Mouse (Mus musculus): Measurements from ENCODE around the gene Smtnl2. TPM values are rescaled to one million over a fixed set of nuclear protein-coding genes. Genes with fewer than 3 reads are reported as not detected.

The Smtnl2 gene
- total RNA-seq, 2 experiments from 2014 or later, result 0.96 to 1.4 TPM

- DNase-seq (ENCODE audit: low spot score in 2 of 2), result no peak
- intact Hi-C loops (cut with DNase I), result loop anchor here (5.0 kb wide), 2 partner anchors 117 to 223 kb away; no protein-coding TSS in a partner anchor
Observed at GRCm38 (mm10) chr11:72339716-72340115, 71.8 kb downstream of the Smtnl2 start.

Small RNAs within 50 kb of the gene (microRNA-seq; reads per million reads assigned to microRNA genes)
- gene Mir6338, result 0 reads per million in 2 experiments

Other genes with a start within 250 kb of the Smtnl2 start
- gene Gm43951, start 204.9 kb downstream of the Smtnl2 start, total RNA-seq (2021), result 10 to 100 TPM; 11.9 to 13.5 TPM
- gene 4933427D14Rik, start 204.3 kb downstream of the Smtnl2 start, total RNA-seq (2021), result 10 to 100 TPM; 29.7 to 30.1 TPM
- gene Txndc17, start 204.2 kb downstream of the Smtnl2 start, total RNA-seq (2021), result 10 to 100 TPM; 30.6 to 32.3 TPM
- gene Med31, start 196.1 kb downstream of the Smtnl2 start, total RNA-seq (2021), result 10 to 100 TPM; 12.1 to 15.9 TPM
- gene Slc13a5, start 144.5 kb downstream of the Smtnl2 start, total RNA-seq (2021), result 10 to 100 TPM; 18.0 to 19.6 TPM
- 1 to 10 TPM; 3.9 TPM for gene Xaf1, start 110.1 kb downstream of the Smtnl2 start, total RNA-seq (2021)
- gene Fbxo39, start 97.3 kb downstream of the Smtnl2 start, total RNA-seq (2021), result not detected
- gene Tekt1, start 49.3 kb downstream of the Smtnl2 start, total RNA-seq (2021), result 1 to 10 TPM; 2.1 to 2.6 TPM
- gene Ggt6, start 23.8 kb upstream of the Smtnl2 start, total RNA-seq (2021), result not detected
- gene Mybbp1a, start 29.6 kb upstream of the Smtnl2 start, total RNA-seq (2021), result 10 to 100 TPM; 49.4 to 54.6 TPM
- 10 to 100 TPM; 58.0 to 58.3 TPM for gene Spns2, start 78.2 kb upstream of the Smtnl2 start, total RNA-seq (2021)
- under 1 TPM; 0.25 to 0.34 TPM for gene Spns3, start 138.8 kb upstream of the Smtnl2 start, total RNA-seq (2021)
- gene Ube2g1, start 195.6 kb upstream of the Smtnl2 start, total RNA-seq (2021), result 10 to 100 TPM; 54.5 to 55.3 TPM

Data from left cerebral cortex, postnatal 25 days (tissue).